Mouse (Mus musculus) common myeloid progenitor, adult 5-6 weeks (primary cell): ENCODE results near the gene Zswim4. TPM values are rescaled to one million over a fixed set of nuclear protein-coding genes. Genes with fewer than 3 reads are reported as not detected.
A peak's percentile ranks its signal among the peaks of the same experiment; 100 is the strongest.

Experiments used
- ATAC-seq: replicated peaks from 2 replicates; pipeline ENCODE4 v1.8.0; 2016; ENCODE audit warnings: low read depth, mild to moderate bottlenecking, moderate TSS enrichment, inconsistent platforms; ENCODE audit not compliant: poor library complexity, severe bottlenecking
- total RNA-seq: library from RNA; stranded (forward); fragments of 200-1000, 187-1606 nt; gene quantifications from 2 replicates; pipeline ENCODE4 v1.2.3, GENCODE M21; 2017

Gene Zswim4
- total RNA-seq, 1 experiment from 2014 or later = 6.9 TPM

DNA sequence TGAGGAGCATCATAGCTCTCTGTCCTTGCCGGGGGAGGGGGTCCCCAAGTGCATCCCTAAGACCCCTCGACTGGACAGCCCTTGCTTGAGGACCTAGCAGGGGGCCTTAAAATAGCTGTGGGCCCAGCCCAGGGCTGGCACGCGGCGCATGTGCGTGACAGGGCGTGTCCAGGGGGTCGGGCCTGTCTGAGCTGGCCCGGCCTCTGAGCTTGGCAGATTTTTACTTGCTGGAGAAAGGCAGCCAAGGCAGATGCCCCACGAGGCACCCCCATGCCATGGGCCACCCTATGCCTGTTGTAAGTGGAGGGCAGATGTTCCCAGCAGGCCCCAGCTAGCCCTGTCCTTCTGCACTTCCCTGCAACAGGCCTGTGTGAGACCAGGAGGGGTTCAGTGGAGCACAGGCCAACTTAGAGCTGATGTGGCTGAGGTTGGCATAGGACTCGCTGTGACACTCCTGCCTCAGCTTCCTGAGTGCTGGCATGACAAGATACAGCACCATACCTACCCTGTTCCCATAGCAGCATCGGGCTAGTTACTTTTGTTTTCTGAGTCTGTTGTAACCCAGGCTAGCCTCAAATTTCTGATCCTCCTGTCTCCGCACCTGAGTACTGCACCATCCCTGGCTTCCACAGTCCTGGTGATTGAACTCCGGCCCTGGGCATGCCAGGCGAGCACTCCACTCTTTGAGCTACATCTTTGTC lies 35.2 kb downstream of the Zswim4 start:
- ATAC-seq = no peak

DNA sequence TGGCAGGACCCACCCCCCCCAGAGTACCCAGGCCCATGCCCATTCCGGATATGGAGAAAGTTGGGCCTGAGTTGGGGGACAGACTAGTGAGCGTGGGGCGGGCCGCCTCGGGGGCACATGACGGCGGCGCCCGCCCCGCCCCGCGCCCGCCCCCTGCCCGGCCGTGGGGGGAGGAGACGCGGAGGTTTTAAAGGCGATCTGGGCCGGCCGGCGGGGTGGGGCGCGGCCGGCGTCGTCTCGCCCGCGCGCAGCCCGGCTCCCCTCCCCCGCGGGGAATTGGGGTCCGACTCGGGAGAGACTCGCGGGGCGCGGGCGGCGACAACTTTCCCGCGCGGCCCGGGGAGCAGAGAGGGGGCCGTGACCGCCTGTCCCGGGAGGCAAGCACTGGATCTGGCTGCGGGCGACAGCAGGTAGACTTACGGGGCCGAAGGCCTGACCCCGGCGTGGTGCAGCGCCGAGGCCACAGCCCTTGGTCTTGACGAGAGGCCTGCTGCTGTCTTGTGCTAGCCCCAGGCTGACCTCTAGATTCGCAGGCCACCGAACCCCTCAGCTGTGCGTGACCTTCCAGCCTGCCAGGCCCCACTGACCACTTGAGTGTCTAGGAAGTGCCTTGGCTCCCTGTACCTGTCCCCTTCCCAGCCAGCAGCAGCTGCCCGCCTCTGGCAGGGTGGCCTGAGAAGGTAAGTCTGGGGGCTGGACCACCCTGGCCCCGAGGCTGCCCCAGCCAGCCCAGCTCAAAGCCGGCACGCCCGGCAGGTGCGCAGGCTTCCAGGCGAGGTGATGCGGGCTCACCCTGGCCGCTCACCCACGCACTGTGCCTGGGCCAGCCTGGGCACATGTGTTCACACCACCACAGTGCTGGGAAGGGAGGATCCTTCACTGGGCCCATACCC lies 36.0 kb downstream of the Zswim4 start:
- no peak for ATAC-seq

DNA sequence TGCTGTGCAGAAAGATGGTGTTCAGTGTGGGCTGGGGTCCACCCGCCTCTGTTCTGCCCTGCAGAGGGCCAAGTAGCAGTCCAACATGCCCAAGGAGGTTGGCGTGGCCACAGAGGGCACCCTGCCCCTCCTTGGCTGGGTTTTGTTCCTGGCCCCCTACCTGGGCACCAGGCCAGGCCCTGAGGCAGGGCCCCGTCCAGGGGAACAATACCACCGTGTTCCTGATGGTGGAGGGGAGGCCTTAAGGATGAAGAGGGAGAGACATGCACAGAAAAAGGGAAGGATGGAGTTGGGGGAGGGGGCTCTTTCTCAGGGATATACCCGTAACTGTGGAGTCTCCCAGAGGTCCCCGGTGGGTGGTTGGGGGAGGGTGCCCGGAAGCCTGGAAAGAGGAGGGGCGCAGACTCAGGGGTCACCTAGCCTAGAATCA lies 36.7 kb downstream of the Zswim4 start:
- ATAC-seq = no peak

- no peak for ATAC-seq
These were observed 37.3 kb downstream of the Zswim4 start for GRCm38 (mm10) chr8:84199348-84200125.

GRCm38 (mm10) chr8:84198871-84199270 lies 38.0 kb downstream of the Zswim4 start:
- ATAC-seq = no peak

- peak; percentile 70 for ATAC-seq
These were observed 38.7 kb downstream of the Zswim4 start for GRCm38 (mm10) chr8:84197922-84198774.

GRCm38 (mm10) chr8:84197141-84197921 lies 39.5 kb downstream of the Zswim4 start:
- peak; percentile 15 for ATAC-seq

DNA sequence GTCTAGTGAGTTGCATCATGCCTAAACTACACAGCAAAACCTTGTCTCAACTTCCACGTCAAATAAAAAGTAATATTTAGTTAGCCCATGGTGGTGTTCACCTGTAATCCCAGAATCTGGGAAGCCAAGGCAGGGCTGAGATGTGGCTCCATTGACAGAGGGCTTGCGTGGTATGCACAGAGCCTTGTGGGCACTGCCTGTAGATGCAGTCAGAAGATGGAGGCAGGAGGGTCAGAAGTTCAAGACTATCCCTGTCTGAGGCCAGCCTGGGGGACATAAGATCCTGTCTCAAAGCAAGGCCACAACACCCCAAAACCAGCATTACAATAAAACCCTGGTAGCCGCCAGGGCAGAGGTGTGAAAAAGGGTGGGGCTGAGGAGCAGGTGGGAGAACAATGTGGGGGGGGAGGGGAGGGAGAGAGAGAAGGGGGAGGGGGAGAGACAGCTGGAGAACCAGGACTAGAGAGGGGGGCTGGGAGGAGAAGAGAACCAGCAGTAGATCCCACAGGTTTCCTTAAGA lies 42.6 kb downstream of the Zswim4 start:
- no peak for ATAC-seq

- no peak for ATAC-seq
These were observed 43.3 kb downstream of the Zswim4 start for GRCm38 (mm10) chr8:84193566-84193965.

- no peak for ATAC-seq
These were observed 43.7 kb downstream of the Zswim4 start for GRCm38 (mm10) chr8:84193161-84193560.

DNA sequence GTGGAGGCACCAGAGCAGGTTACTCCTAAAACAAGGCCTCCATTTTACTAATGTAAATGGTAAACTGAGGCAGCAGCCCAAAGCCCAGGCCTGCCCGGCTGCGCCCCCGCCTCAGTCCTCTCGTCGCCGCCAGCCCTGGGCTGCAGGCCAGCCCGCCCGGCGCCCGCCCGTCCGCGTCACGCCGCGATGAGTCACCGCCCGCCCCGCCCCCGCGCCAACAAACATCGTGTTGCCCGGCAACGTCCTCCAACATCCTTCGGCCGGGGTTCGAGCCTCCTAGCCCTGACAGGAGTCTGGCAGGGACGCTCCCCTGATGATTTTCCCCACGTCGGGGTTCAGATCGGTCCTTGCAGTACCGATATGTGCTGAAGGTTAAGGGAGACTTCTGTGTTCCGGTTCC lies 44.3 kb downstream of the Zswim4 start:
- peak; percentile 39 for ATAC-seq

DNA sequence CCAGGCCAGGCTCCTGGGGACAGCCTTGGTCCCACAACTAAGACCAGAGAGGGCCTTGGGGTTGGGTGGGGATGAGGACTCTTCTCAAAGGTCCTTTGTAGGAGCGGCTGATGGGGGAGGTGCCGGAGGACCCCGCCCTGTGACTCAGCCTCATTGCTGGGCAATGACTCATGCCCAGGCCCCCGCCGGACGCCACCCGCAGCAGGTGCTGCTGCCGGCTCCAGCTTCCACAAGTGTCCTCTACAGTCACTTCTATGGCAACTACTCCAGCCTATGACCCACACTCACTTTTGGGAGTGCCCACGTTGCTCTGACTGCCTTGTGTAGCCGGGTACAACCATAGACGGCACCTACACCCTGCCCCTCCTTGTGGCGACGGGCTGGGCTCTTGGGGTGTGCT lies 44.8 kb downstream of the Zswim4 start:
- peak; percentile 67 for ATAC-seq

DNA sequence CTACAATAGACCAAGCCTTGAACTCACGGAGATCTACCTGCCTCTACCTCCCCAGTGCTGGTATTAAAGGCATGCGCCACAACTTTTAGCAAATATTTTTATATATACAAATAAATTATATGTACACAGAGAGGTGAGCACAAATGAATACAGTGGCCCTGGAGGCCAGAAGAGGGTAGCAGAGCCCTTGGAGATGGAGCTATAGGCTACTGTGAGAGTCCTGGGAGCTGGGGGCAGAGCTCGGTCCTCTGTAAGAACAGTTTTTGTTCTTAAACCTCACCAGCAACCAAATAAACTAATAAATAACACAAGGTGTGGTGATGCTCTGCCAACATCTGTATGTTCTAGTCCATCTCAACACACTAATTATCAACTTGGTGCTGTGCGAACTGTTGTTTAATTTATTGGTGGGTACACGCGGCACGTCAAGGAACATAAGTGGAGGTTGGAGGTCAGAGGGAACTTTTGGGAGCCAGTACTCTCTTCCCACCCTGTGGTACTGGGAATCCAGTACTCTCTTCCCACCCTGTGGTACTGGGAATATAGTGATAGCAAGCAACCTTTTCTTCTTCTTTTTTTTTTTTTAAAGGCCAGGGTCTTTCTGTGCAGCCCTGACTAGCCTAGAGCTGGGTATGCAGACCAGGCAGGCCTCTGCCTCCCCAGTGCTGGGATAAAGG lies 46.5 kb downstream of the Zswim4 start:
- ATAC-seq = no peak

- ATAC-seq = no peak
These were observed 47.3 kb downstream of the Zswim4 start for GRCm38 (mm10) chr8:84189603-84190002.

GRCm38 (mm10) chr8:84188671-84189070 lies 48.2 kb downstream of the Zswim4 start:
- ATAC-seq = no peak

DNA sequence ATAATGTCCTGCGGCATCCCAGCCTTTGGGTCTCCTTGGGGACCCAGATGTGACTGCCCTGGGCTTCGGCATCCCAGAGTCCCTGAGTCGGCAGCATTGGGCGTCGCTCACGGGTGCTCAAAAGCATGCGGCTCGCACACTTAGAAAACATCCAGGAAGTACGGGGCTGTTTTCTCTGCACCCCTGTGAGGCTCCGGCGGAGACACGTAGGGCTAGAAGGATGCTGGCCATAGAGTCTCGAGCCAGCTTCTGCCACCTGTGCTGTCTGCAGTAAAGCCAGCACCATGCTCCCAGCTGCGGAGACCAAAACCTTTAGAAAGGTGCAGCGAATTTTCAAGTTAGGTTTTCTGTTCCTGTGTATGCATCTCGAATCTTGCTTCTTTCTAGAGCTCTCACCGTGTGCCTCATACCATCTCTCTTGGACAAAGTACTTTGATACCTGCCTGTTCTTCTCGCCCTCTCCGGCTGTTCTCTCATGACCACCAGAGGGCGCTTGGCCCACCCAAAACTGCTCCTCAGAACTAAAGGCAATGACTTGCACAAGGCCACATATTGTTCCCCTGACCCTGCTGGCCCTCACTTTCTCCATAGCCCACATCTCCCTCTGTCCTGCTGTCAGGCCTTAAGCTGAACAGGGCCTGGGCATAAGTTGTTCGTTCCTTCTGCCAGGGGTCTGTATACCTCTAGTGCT lies 49.6 kb downstream of the Zswim4 start:
- peak; percentile 48 for ATAC-seq

DNA sequence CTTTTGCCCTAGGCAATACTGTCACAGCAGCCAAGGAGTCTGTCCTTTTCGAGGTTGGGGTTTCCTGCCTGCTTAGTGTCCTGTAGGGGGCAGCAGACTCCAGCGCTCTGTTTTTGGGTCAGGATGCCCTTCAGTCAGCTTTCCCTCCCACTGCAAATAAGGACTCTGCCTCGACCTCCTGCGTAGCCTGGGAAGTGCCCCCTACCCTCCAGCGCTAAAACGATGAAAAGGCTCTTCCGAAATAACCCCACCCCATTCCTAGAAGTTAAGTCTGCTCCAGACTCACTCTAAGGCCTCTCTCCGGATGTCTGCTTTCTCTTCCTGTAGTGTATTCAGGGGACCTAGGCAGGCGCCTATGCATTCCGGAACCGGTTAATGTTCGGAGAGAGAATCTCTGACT lies 50.3 kb downstream of the Zswim4 start:
- peak; percentile 75 for ATAC-seq

DNA sequence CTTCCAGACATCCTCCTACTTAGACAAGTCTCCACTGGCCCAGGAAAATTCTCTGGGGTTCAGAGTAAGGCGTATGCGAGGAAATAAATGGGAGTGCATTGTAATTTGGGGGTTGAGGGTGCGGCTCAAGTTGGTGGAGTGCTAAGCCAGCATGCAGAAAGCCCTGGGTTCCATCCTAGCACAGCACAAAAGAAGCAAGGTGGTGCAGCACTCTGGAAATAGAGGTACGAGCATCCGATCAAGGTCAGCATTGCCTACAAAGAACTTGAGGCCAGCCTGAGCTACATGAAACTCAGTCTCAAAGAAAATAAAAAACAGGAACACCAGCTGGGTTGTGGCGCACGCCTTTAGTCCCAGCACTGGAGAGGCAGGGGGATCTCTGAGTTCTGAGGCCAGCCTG lies 51.7 kb downstream of the Zswim4 start, which contains the start of gene Nanos3:
Gene Nanos3 (minus strand): TSS at position 101 of the 400 bp plus-strand sequence.
- no peak for ATAC-seq
